In the genomic region with DNA sequence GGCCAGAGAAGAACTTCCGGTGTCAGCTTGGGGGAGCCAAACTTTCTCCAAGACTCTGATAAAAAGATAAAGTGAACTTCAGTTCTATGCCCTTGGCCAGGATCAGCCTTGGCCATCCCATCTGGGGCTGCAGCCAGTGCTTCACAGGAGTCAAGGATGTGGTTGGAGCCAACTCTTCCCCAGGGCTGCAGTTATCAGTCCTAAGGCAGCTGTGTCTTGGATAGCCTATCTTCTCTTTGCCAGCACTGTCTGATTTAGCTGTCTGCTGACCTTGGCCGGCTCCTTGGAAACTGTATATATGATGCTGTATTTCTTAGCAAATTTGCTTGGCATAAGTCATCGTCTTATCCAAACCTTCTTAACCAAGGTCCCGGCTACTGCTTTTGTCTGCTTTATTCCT, we compare ENCODE assay signal across 7 mouse cellular contexts.
"Had no signal": no experiment of that assay in that cellular context is flagged by ENCODE, and none has a peak within 500 bp of the region (broad histone marks: within the 10 kb centered on the region; RNA-seq: fewer than 3 reads in every experiment).

No protein-coding gene starts in this region.

- ATAC-seq: intestine, embryonic 16.5 days; midbrain, embryonic 15.5 days had no signal

- DNase-seq: kidney, adult 2 months; kidney, postnatal 14 days; lung, adult 2 months; thymus, adult 2 months; thymus, postnatal 25 days had no signal
